Mouse (Mus musculus) forebrain, embryonic 11.5 days (tissue): ENCODE data around the gene Gm45711. TPM values are rescaled to one million over a fixed set of nuclear protein-coding genes. Genes with fewer than 3 reads are reported as not detected.
"Not testable (repeated sequence)": the region's sequence is repeated elsewhere in the genome, so short reads cannot be mapped to it uniquely, and the experiment has no call there.

ENCODE experiments used
- ATAC-seq: fragments of 200-750 bp; cut with Nextera tagmentation; replicated peaks from 2 replicates; pipeline ENCODE4 v1.8.0; 2017; ENCODE audit warnings: moderate TSS enrichment; ENCODE audit not compliant: low FRiP score
- DNase-seq: peaks from one replicate; pipeline ENCODE4 v3.0.0-alpha.2; 2017; ENCODE audit warnings: low spot score
- H3K27ac ChIP-seq: fragments of 300-500 bp; sonication (generic); 2 replicates; pipeline ENCODE4 v1.5.1; 2014; ENCODE audit warnings: low read depth, low read length
- H3K27me3 ChIP-seq: fragments of 300-500 bp; sonication (generic); 2 replicates; pipeline ENCODE4 v1.6.1; 2014; ENCODE audit warnings: mild to moderate bottlenecking, low read length, mixed read lengths; ENCODE audit not compliant: control insufficient read depth, insufficient read depth
- H3K36me3 ChIP-seq: fragments of 300-500 bp; sonication (generic); 2 replicates; pipeline ENCODE4 v1.6.1; 2014; ENCODE audit warnings: mild to moderate bottlenecking, low read length, moderate library complexity, mixed read lengths; ENCODE audit not compliant: control insufficient read depth, insufficient read depth
- H3K4me1 ChIP-seq: fragments of 300-500 bp; sonication (generic); replicated peaks from 2 replicates; pipeline ENCODE4 v1.6.1; 2014; ENCODE audit warnings: low read length, mixed read lengths; ENCODE audit not compliant: control insufficient read depth, insufficient read depth
- H3K4me2 ChIP-seq: fragments of 300-500 bp; sonication (generic); 2 replicates; pipeline ENCODE4 v1.6.1; 2014; ENCODE audit warnings: low read depth, mild to moderate bottlenecking, low read length, moderate library complexity, mixed read lengths; ENCODE audit not compliant: severe bottlenecking
- H3K4me3 ChIP-seq: fragments of 300-500 bp; sonication (generic); 2 replicates; pipeline ENCODE4 v1.5.1; 2014; ENCODE audit warnings: low read depth, low read length
- H3K9ac ChIP-seq: fragments of 300-500 bp; sonication (generic); 2 replicates; pipeline ENCODE4 v1.6.1; 2014; ENCODE audit warnings: low read length
- H3K9me3 ChIP-seq: fragments of 300-500 bp; sonication (generic); 2 replicates; pipeline ENCODE4 v1.6.1; 2016; ENCODE audit warnings: low read length, mixed read lengths; ENCODE audit not compliant: control insufficient read depth
- WGBS: fragments of 180-500 bp; shearing (Covaris S2); extraction: QIAGEN DNeasy Blood & Tissue Kit; methylation state at CpG from one replicate; pipeline ENCODE4 v1.1.7; 2014; 5-methylcytosine and 5-hydroxymethylcytosine counted together
- polyA plus RNA-seq: library from polyadenylated mRNA; unstranded; fragments of >200 nt; fragmentation: Nextera tagmentation; extraction: Ambion mirVana; gene quantifications from 2 replicates; pipeline ENCODE4 v1.2.1, GENCODE M21; 2014

Gm45711 gene
- polyA plus RNA-seq, 1 experiment from 2014 or later: not detected

DNA sequence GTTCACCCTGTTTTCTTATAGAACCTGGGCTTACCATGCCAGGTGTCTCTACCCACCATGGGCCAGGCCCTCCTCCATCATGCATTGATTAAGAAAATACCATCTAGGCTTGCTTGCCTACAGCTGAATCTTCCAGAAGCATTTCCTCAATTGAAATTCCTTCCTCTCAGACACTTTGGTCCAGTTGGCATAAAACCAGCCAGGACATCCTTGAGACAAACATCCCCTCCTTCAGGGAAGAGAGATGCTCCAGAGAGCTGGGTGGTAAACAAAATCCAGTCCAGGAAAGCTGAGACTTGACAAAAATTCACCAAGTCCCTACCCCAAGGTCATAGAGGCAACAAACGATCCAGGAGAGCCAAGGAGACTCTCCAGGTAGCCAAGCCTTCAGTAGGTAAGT lies 24.3 kb upstream of the Gm45711 start:
- no peak overlapping the region for H3K27ac ChIP-seq
- no peak for DNase-seq
- H3K4me1 ChIP-seq: no peaks in the 10 kb centered on the region
- no peak for ATAC-seq
- no peak overlapping the region for H3K9ac ChIP-seq
- no peak overlapping the region for H3K4me3 ChIP-seq
- WGBS: 68% methylated on average over 1 of the region's 1 CpGs
- H3K27me3 ChIP-seq: no peaks in the 10 kb centered on the region
- no peak overlapping the region for H3K4me2 ChIP-seq
- no peaks in the 10 kb centered on the region for H3K9me3 ChIP-seq
- H3K36me3 ChIP-seq: no peaks in the 10 kb centered on the region

DNA sequence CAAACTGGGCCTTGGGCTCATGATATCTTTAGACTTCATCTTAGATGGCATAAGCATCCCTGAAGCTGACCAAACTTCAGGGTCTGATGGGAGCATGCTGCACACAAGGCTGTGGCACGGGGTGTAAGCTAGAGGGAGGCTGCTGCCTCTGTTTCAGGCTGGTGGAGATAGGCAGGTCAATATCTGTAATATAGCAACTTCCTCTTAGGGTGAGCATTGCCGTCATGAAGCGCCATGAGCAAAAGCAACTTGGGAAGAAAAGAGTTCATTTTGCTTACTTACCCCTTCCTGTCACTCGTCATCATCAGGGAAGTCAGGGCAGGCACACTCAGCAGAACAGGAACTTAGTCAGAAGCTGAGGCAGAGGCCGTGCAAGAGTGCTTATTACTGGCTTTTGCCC lies 23.9 kb upstream of the Gm45711 start:
- H3K27ac ChIP-seq: no peak overlapping the region
- H3K36me3 ChIP-seq: no peaks in the 10 kb centered on the region
- 85% methylated on average over 5 of the region's 5 CpGs for WGBS
- ATAC-seq (no peak), DNase-seq (no peak)
- no peaks in the 10 kb centered on the region for H3K27me3 ChIP-seq
- no peaks in the 10 kb centered on the region for H3K4me1 ChIP-seq
- no peaks in the 10 kb centered on the region for H3K9me3 ChIP-seq
- H3K9ac ChIP-seq: no peak overlapping the region
- H3K4me2 ChIP-seq: no peak overlapping the region
- H3K4me3 ChIP-seq: no peak overlapping the region

DNA sequence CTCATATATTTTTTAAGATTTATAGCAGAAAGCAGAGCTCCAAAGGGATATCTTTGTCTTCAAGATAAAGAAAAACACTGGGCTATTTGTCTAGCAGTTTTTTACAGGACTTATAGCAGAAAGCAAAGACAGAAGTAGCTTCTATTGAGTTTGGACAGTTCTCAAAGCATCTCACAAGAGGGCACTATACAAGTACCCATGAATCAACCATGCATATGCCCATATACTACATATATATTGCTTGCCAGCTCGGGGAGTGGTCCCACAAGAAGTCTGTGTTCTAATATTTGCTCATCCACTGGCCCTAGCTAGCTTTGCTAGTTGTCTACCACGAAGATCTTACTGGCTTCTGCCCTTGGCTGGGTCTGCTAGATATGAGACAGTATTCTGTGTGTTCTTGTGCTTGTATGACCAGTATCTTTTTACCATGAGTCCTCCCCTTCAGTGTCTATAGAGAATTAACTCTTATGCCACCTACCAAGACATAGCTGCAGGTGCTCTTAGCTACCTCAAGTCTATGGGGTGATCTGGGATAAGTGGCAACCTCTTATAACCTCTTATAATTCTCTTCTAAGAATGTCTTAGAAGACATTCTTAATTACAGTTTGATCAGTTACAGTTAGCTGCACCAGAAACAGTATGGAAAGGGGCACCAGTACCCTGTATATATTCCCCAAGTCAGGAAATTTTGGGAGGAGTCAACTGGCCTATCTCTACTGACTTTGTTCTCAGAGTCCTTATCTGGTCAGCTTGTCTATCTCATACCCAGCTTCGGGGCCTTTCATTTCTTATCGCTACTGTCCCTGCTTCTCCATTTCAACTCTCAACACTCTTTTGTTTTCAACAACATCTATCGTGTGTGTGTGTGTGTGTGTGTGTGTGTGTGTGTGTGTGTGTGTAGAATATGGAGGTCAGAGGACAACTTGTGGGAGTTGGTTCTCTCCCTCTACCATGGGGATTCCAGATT lies 23.1 kb upstream of the Gm45711 start:
- Histone ChIP-seq H3K9ac (no peak overlapping the region), H3K27me3 (no peaks in the 10 kb centered on the region), H3K4me1 (no peaks in the 10 kb centered on the region), H3K9me3 (no peaks in the 10 kb centered on the region), H3K27ac (no peak overlapping the region), H3K4me3 (no peak overlapping the region), H3K4me2 (no peak overlapping the region), H3K36me3 (no peaks in the 10 kb centered on the region)
- no peak for DNase-seq
- no peak for ATAC-seq
- 81% methylated on average over 5 of the region's 5 CpGs for WGBS

DNA sequence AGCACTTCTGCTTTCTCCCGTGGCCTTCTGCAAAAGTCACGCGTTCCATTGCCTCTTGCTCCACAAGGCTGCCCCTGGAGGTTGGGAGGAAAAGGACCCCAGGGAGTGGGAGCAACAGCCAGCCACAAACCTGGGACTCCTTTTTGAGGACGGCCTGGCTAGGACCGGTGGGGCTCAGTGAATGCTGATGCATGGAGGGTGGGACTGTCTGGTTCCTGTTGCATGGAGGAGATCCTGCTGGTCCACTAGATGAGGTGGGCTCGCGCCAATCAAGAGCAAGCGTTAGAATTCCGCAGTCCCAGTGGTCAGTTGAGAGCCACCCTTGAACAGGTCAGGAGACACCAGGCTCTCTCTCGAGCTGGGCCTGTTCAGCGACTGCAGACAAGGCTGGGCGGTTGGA lies 12.0 kb upstream of the Gm45711 start, which contains the start of gene Cmtm2b:
TSS of gene Cmtm2b (plus strand) at position 301 of the 400 bp plus-strand sequence.
- ATAC-seq: not testable (repeated sequence)

DNA sequence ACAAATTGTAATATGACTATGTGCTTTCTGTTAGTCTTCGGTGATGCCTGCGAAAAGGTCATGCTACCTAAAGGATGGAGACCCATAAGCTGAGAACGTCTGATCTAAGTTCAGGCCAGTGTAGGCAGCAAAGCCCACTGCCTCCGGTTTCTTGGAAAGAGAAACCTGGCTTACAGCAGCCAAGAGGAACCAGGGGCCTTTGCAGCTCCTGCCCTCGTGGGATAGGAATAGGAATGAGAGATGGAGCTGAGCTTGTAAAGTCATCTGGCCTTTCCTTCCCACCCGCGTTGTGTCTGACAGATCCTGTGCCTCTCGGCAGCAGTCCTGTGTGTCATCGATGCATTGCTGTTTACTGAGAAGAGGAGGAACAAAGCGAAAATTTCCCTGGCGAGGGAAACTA lies 11.4 kb upstream of the Gm45711 start, which contains the start of gene Gm11020:
TSS of gene Gm11020 (plus strand) at position 301 of the 400 bp plus-strand sequence.
- H3K36me3 ChIP-seq, DNase-seq, H3K9ac ChIP-seq, H3K9me3 ChIP-seq, H3K4me2 ChIP-seq, H3K27ac ChIP-seq, H3K4me1 ChIP-seq, H3K27me3 ChIP-seq, H3K4me3 ChIP-seq, ATAC-seq: not testable (repeated sequence)
- WGBS: 89% methylated on average over 9 of the region's 11 CpGs

More for the DNA sequence above, 12.0 kb upstream of the Gm45711 start, which contains the start of gene Cmtm2b:
- H3K27me3 ChIP-seq, H3K9me3 ChIP-seq, H3K9ac ChIP-seq, H3K36me3 ChIP-seq, H3K27ac ChIP-seq, H3K4me2 ChIP-seq, H3K4me3 ChIP-seq, H3K4me1 ChIP-seq, DNase-seq: not testable (repeated sequence)
- 90% methylated on average over 12 of the region's 12 CpGs for WGBS

DNA sequence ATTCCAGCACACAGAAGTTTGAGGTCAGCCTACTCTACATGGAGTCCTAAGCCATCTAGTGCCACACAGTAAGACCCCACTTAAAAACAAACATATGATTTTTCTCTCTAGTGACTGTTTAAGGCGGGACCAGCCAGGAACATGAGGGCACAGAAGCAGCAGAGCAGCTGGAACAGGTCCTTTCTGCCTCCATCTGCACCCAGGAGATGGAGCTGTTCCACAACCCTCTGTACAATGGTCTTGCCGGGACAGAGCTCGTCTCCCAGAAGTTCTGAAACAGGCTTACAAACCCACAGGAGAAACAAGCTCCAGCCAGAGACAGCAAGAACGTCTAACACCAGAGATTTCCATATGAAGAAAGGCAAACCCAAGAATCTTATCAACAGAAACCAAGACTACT lies 3.4 kb upstream of the Gm45711 start:
- 75% methylated on average over 4 of the region's 4 CpGs for WGBS
- DNase-seq: no peak
- ATAC-seq: no peak

DNA sequence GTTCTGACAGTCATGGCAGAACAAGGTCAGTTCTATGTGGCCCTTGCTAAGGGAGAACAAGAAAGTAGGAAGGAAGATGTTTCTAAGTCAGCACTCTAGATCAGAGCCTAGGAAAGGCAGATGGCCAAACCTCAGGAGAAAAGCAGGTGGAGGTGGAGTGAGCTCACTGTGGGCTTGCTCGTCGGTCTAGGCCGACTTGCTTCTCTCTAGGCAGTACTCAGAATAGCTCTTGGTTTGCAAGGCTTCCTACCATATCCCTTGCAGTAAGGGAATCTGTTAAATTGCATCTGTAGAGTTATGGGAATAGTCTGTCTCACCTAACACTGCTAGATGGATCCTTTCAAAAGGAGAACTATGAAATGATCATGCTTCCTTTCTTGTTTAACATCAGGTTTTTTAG lies 2.1 kb upstream of the Gm45711 start:
- not testable (repeated sequence) for DNase-seq, H3K9me3 ChIP-seq, ATAC-seq, H3K27me3 ChIP-seq, H3K4me3 ChIP-seq, H3K27ac ChIP-seq, H3K4me2 ChIP-seq, H3K36me3 ChIP-seq, H3K4me1 ChIP-seq, H3K9ac ChIP-seq
- whole genome bisulfite sequencing: 95% methylated on average over 3 of the region's 3 CpGs

More for the DNA sequence above, 3.4 kb upstream of the Gm45711 start:
- Histone ChIP-seq H3K4me2 (no peak overlapping the region), H3K27ac (no peak overlapping the region), H3K9me3 (no peaks in the 10 kb centered on the region), H3K4me3 (no peak overlapping the region), H3K9ac (no peak overlapping the region), H3K4me1 (no peaks in the 10 kb centered on the region), H3K36me3 (no peaks in the 10 kb centered on the region), H3K27me3 (no peaks in the 10 kb centered on the region)

DNA sequence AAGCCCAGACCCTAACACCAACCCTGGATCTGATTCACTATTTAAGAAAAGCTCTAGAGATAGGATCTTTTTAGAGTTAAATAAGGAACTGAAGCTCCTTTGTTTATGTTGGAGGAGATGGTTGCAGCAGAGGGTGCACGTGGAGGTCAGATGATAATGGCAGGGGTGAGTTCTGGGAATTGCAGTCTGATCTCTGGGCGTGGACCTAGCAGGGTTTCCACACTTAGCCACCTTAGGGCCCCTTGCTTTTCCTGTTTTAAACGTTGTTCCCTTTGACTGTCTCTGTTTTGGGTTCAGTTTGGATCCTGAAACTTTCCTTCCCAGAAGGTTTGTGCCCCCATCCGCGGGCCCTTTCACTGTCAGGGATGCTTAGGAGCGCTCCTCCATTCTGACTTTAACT lies 1.5 kb downstream of the Gm45711 start:
- DNase-seq, H3K4me3 ChIP-seq, H3K27me3 ChIP-seq, H3K27ac ChIP-seq, H3K4me1 ChIP-seq, H3K36me3 ChIP-seq, H3K9me3 ChIP-seq, ATAC-seq, H3K9ac ChIP-seq, H3K4me2 ChIP-seq: not testable (repeated sequence)
- WGBS: 76% methylated on average over 6 of the region's 6 CpGs
